ENCODE assay signal across 24 mouse cellular contexts in genomic region chr1:40799121-40799520, GRCm38 (mm10). TPM values are rescaled to one million over a fixed set of nuclear protein-coding genes. Genes with fewer than 3 reads are reported as not detected.
"Had no signal": no experiment of that assay in that cellular context is flagged by ENCODE, and none has a peak within 500 bp of the region (broad histone marks: within the 10 kb centered on the region; RNA-seq: fewer than 3 reads in every experiment).

No protein-coding gene starts in this region.

- ATAC-seq: hindbrain, postnatal 0 days; intestine, embryonic 15.5 days; intestine, postnatal 0 days; liver, postnatal 0 days had no signal

- H3K4me1 ChIP-seq: hindbrain, embryonic 13.5 days; hindbrain, embryonic 15.5 days; intestine, embryonic 15.5 days; limb, embryonic 10.5 days; limb, embryonic 12.5 days; liver, embryonic 13.5 days; liver, embryonic 15.5 days had no signal

- DNase-seq: gastrocnemius, postnatal 14 days; gastrocnemius, postnatal 36 days; heart, postnatal 14 days; kidney, adult 18-20 months; kidney, adult 8-10 months; kidney, postnatal 10 days; kidney, postnatal 25 days; kidney, postnatal 4 days; liver; liver, embryonic 13.5 days; liver, postnatal 0 days had no signal

- H3K4me3 ChIP-seq: heart, embryonic 12.5 days; hindbrain, embryonic 13.5 days; hindbrain, embryonic 15.5 days; intestine, embryonic 15.5 days; layer of hippocampus, adult 2 months; left cerebral cortex, adult 2 months; limb, embryonic 10.5 days; limb, embryonic 12.5 days; liver, embryonic 13.5 days; liver, embryonic 15.5 days had no signal

- H3K27me3 ChIP-seq: heart, embryonic 12.5 days; hindbrain, embryonic 15.5 days; intestine, embryonic 15.5 days; limb, embryonic 12.5 days; liver, embryonic 13.5 days; liver, embryonic 15.5 days had no signal

- H3K27ac ChIP-seq: hindbrain, embryonic 13.5 days; hindbrain, embryonic 15.5 days; hindbrain, postnatal 0 days; intestine, embryonic 15.5 days; layer of hippocampus, adult 2 months; left cerebral cortex, adult 2 months; limb, embryonic 10.5 days; limb, embryonic 12.5 days; liver, embryonic 13.5 days; liver, embryonic 15.5 days had no signal

- H3K36me3 ChIP-seq: heart, embryonic 12.5 days; hindbrain, embryonic 13.5 days; hindbrain, embryonic 15.5 days; intestine, embryonic 15.5 days; limb, embryonic 10.5 days; limb, embryonic 12.5 days; liver, embryonic 13.5 days; liver, embryonic 15.5 days had no signal

- H3K9ac ChIP-seq: heart, embryonic 12.5 days; hindbrain, embryonic 13.5 days; hindbrain, embryonic 15.5 days; intestine, embryonic 15.5 days; limb, embryonic 12.5 days; liver, embryonic 13.5 days; liver, embryonic 15.5 days; liver, postnatal 0 days had no signal

RNA-seq across cellular contexts. Expression of gene Tmem182, which starts 6.3 kb away (rescaled TPM):
- total RNA-seq: hematopoietic stem cell, adult 5-6 weeks had no signal
- polyA plus RNA-seq: hindbrain, embryonic 11.5 days had no signal
